Mouse (Mus musculus): Measurements from ENCODE around the gene Lce1c.
"Not testable (repeated sequence)": the region's sequence is repeated elsewhere in the genome, so short reads cannot be mapped to it uniquely, and the experiment has no call there.

Lce1c gene

GRCm38 (mm10) chr3:92678947-92679346 lies at the start of gene Lce1c:
Lce1c (plus strand) TSS chr3:92679247.
- no peak for DNase-seq (ENCODE audit: low spot score)

- DNase-seq (ENCODE audit: low spot score) = no peak
These were observed 41.0 kb upstream of the Lce1c start for GRCm38 (mm10) chr3:92637745-92638652.

GRCm38 (mm10) chr3:92638653-92638991 lies 40.4 kb upstream of the Lce1c start:
- no peak for DNase-seq (ENCODE audit: low spot score)

- no peak for DNase-seq (ENCODE audit: low spot score)
These were observed 39.2 kb upstream of the Lce1c start for GRCm38 (mm10) chr3:92639854-92640253.

GRCm38 (mm10) chr3:92648207-92648606 lies 30.8 kb upstream of the Lce1c start, which contains the start of gene Lce1a1:
Lce1a1 (minus strand) TSS chr3:92648307.
- DNase-seq (ENCODE audit: low spot score) = no peak

GRCm38 (mm10) chr3:92656826-92657225 lies 22.2 kb upstream of the Lce1c start, which contains the start of gene Lce1b:
Lce1b (minus strand) TSS chr3:92656926.
- DNase-seq (ENCODE audit: low spot score) = no peak

- no peak for DNase-seq (ENCODE audit: low spot score)
These were observed 8.8 kb upstream of the Lce1c start, which contains the start of gene Lce1a2 for GRCm38 (mm10) chr3:92670215-92670614. Lce1a2 (minus strand) TSS chr3:92670315.

GRCm38 (mm10) chr3:92687110-92687509 lies 8.1 kb downstream of the Lce1c start, which contains the start of gene Lce1d:
Lce1d (minus strand) TSS chr3:92687210.
- no peak for DNase-seq (ENCODE audit: low spot score)

- DNase-seq (ENCODE audit: low spot score) = not testable (repeated sequence)
These were observed 10.1 kb downstream of the Lce1c start for GRCm38 (mm10) chr3:92689154-92689553.

GRCm38 (mm10) chr3:92691688-92692087 lies 12.6 kb downstream of the Lce1c start:
- DNase-seq (ENCODE audit: low spot score) = no peak

- no peak for DNase-seq (ENCODE audit: low spot score)
These were observed 15.6 kb downstream of the Lce1c start for GRCm38 (mm10) chr3:92694613-92695012.

GRCm38 (mm10) chr3:92708974-92709373 lies 29.9 kb downstream of the Lce1c start, which contains the start of gene Lce1e:
Lce1e (minus strand) TSS chr3:92709074.
- DNase-seq (ENCODE audit: low spot score) = no peak

- DNase-seq (ENCODE audit: low spot score) = no peak
These were observed 36.1 kb downstream of the Lce1c start for GRCm38 (mm10) chr3:92715122-92715521.

GRCm38 (mm10) chr3:92720250-92720649 lies 41.2 kb downstream of the Lce1c start, which contains the start of gene Lce1f:
Lce1f (minus strand) TSS chr3:92720350.
- no peak for DNase-seq (ENCODE audit: low spot score)

GRCm38 (mm10) chr3:92722631-92723030 lies 43.6 kb downstream of the Lce1c start:
- DNase-seq (ENCODE audit: low spot score) = no peak
